Mouse (Mus musculus): ENCODE results near the gene Ampd1.

The Ampd1 gene

DNA sequence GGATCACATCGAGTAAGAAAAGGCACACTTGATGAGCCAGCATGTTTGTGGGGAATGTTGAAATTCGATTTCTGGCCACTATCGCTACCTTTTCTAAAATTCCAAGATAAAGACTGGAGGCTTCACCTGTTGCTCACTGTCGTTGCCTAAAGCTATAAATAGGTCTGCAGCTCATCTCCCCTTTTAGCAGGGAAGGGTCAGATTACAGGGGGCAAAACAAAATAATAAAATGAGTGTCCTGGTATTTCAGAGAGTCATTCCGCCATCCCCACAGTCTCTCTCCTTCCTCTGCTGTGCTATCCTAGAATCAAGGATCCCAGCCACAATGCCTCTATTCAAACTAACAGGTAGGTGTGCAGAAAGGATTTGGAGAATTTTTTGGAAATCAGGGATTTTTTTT, at the start of gene Ampd1:
Ampd1 (plus strand) TSS at position 244 of the 400 bp plus-strand sequence.
- no peak for DNase-seq (ENCODE audit: low spot score in 2 of 2)

DNA sequence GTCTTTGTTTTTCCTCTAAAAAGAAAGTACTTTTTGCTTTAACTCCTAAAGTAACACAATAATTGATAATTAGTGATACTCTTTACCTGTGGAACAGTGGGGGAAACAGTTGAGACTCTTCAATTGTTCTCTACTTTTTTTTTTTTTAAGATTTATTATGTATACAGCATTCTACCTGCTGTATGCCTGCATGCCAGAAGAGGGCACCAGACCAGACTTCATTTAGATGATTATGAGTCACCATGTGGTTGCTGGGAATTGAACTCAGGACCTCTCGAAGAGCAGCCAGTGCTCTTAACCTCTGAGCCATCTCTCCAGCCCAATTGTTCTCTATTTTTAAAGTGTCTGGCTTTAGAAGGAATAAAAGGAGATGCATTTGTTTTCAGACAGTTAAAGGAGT, 47.6 kb upstream of the Ampd1 start:
- no peak for DNase-seq (ENCODE audit: low spot score in 2 of 2)

DNA sequence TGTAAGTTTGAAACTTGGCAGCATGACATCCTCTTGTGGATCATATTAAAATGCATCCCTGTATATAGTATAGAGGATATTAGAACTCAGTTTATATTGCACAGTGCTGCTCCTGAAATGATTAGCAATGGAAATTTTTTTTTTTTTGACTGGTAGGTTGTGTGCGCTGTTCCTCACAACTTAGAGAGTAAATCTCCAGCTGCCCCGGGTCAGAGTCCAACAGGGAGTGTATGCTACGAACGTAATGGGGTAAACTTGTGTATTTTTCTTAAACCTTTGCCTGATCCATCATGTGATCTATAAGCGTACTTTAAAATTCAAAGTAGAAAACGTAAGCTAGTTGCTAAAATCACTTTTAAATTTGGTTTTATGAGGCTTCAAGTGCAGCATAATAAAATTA, 33.5 kb upstream of the Ampd1 start:
- no peak for DNase-seq (ENCODE audit: low spot score in 2 of 2)

DNA sequence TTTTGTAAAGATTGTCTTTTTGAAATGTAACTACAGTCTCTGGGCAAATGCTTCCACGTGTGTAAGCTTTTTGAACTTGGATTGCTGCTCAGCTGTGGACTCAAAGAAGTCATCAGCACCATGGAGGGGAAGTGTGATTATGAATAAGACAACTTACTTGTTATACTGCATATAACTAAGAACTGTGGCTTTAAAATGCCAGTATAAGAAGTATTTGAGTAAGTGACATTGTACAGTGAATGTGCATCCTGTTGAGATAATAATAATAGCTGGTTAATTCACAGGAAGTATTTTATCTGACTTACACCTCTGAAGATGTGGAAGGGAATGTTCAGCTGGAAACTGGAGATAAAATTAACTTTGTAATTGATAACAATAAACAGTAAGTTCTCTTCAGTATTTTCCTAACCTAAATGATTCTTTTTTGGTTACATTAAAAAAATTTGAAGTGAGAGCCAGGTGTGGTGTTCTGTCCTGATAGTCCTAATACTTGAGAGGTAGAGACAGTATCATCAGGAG, 32.9 kb upstream of the Ampd1 start:
- no peak for DNase-seq (ENCODE audit: low spot score in 2 of 2)

DNA sequence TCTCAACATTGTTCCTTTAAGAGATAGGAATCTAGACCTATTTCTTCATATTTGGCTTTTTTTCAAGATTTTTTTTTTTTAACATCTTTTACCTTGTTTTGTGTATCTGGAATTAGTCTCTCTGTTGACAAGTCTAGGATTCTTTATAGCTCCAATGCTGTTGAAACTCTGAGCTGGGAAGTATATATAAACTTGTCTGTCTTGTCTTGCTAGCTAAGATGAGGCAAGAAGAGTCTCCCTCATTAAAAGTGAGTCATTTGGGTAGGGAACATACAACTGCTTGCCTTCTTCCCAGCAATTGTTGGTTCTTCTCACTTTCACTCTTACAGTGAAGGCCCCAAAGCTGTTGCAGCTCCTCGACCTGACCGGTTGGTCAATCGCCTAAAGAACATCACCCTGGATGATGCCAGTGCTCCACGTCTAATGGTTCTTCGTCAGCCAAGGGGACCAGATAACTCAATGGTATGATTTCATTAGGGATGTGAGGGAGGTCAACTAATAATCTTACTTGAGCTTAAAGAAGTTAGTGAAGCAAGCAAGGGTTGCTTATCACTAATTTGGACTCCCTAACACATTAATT, 17.7 kb upstream of the Ampd1 start:
- no peak for DNase-seq (ENCODE audit: low spot score in 2 of 2)

DNA sequence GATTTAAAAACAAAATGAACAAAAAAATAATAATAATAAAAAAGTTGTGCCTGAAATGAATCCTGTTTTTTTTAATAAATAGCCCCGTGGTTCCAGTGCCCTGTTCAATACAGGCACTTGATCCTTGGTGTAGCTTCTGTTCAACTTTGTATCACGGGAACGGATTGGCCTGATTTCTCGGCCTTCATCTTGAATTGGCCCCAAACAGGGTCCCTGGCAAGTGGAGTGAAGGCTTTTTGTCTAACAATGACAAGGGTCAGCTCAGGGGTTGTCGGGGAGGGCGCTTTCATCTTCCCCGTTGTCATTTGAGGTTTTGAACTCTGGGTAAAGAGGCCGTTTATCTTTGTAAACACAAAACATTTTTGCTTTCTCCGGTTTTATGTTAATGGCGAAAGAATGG, 16.1 kb upstream of the Ampd1 start:
- no peak for DNase-seq (ENCODE audit: low spot score in 2 of 2)

DNA sequence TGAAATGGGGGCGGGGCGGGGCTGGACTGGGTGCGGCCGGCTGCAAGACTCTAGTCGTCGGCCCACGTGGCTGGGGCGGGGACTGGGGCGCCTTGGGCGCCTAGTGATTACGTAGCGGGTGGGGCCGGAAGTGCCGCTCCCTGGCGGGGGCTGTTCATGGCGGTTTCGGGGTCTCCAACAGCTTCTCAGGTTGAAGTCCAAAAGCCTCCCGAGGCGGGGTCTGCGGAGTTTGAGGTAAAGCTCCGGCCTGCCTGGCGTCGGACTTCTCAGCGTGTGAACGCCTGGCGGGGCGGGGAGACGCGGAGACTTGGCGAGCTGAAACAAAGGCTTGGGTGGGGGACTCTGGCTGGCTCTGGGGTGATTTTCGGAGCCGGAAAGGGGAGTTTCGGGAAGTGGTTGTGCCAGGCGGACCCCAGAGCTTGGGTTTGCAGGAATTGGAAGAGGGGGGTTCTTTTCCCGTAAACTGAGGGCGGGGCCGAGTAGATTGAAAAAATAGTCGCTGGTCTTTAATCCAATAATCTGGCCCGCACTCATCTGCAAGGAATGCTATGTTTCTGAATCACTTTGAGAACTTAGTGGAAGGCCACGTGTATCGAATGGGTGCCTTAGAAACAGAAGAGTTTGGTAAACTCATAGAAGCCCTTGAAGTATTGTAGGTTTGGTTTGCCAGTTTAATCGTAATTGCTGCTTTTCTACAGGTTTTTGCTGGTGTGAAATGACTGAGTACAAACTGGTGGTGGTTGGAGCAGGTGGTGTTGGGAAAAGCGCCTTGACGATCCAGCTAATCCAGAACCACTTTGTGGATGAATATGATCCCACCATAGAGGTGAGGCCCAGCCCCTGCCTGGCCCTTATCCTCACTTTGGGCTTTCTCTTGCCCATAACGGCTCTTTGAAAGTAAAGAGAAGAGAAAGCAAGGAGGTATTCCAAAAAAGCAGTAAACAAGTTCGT, 15.3 kb upstream of the Ampd1 start, which contains the start of gene Nras:
Nras (plus strand) TSS at position 79 of the 951 bp plus-strand sequence.
- peak; percentile 91 to 93 for DNase-seq (ENCODE audit: low spot score in 2 of 2)

DNA sequence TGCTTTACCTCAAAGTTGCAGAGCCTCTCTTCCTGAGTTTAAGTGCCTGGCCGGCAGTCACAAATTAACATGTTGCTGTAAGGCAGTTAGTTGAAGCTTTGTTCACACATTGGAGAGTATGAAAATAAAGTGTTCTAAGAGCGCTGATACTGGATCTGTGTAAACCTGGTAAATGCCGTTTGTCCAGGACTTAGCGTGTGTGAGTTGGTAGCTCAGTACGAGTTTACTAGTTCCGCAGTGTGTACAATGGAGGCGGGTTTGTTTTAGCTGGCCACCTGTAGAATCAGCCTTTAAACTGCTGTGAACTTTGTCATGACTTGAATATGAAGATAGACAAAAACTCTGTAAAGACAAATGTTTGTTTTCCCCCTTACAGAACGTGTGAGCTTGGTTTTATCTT, 6.9 kb upstream of the Ampd1 start:
- no peak for DNase-seq (ENCODE audit: low spot score in 2 of 2)

DNA sequence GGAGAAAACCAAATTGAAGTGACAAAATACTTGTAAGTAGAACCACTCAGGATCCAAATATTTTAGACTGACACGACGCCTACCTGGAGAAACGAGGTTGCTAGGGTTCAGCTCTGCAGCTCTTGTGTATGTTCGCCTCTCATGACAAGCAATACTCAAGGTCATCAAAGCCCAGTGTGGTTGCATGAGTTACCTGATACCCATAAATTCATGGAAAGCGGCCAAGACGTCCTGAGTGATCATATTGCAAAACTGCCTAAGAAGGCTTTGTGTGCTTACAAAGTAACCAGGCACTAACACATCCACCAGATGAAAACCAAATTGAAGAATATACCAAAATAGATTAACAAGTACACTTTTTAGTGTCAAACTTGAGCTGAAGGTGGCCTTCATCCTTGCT, 4.8 kb upstream of the Ampd1 start:
- no peak for DNase-seq (ENCODE audit: low spot score in 2 of 2)

DNA sequence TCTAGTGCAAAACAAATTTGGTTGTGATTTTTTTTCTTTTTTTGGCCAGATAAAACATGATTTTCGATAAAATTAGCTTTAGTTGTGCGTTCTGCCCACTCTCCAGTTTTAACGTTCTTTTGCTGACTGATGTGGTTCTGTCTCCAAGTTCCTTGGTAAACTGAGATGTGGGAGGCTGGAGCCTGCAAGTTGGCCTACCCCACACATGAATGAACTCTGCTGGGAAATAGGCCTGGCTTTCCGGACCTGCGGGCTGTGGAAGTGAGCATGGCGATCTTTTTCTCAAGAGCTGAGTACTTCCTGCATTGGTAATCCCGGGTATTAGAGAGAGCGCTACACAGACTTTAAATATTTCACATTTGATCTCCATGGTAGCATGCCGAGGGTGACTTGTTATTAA, 2.1 kb downstream of the Ampd1 start:
- DNase-seq (ENCODE audit: low spot score in 2 of 2) = no peak

DNA sequence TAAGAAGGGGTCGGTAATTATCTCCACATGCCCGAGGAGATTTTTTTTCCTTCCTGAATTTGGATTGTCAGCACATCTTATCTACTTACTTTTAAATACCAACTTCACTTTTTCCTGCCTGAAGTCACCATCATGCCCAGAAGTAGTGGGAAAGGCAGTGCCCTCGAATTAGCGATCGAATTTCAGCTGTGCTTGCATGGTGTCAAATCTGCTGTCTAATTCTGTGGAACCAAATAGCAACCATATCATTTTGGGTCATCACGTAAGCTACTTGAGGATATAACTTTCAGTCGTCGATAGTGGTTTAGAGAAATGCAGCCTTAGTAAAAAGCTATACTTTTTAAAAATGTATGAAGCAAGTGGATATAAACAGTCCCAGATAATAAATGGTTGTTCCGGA, 2.7 kb downstream of the Ampd1 start:
- no peak for DNase-seq (ENCODE audit: low spot score in 2 of 2)

DNA sequence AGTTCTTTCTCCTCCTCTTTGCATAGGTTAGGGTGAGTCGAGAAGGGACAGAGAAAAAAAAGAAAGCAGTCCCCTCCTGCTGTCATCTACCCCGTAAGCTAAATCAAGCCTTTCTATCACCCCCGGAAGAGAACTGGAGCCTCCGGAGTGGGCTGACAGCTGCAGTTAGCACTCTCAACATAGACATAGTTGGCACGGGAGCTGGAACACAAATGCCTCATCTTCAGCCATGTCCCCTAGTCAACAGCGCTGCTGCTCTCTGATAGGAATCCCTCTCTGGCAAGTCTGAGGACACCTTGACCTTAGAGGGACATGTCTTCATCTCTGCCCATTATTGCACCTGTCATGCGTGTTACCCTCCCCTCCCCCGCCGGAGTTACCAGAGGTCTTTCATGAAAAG, 5.5 kb downstream of the Ampd1 start:
- DNase-seq (ENCODE audit: low spot score in 2 of 2) = no peak

DNA sequence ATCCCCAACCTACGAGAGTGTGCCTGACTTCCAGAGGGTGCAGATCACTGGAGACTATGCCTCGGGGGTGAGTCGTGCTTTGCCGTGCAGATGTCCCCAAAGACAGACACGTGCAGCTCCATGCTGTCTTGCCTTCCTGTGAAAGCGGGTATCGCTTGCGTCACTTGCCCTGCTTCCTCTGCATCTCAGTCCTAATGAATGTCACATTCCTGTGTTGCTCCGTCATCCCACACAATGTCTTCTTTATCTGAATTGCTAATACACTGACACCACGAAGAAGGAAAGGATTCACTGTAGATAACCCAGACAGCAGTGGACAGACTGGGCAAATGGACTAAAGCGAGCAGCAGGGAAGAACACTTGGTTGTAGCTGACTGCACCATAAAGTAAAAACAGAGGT, 7.2 kb downstream of the Ampd1 start:
- DNase-seq (ENCODE audit: low spot score in 2 of 2) = no peak

DNA sequence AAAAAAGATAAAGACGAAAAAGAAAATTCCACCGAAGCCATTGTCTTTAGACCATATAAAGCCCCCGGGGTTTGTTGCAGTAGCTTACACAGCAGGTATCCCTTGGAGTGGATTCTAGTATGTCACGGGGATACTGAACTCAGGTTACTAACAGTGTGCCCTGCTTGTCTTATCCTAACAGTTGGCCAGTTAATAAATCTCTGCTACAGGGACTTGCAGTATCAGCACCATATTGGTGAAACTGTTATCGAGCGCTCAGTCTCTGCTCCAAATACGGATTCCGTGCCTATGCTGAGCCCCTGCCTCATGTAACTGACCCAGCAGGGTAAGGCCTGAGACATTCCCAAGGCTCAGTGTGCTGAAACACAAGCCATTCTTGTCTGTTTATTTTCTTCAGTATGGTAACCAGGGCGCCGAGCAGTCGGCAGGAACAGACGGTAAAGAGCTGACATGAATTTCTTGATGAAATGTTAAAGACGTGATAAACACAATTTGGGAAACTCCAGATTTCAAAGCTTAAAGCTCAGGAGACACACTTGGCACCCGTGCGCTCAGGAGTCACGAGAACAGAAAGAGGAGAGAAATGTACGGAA, 8.1 kb downstream of the Ampd1 start:
- no peak for DNase-seq (ENCODE audit: low spot score in 2 of 2)

DNA sequence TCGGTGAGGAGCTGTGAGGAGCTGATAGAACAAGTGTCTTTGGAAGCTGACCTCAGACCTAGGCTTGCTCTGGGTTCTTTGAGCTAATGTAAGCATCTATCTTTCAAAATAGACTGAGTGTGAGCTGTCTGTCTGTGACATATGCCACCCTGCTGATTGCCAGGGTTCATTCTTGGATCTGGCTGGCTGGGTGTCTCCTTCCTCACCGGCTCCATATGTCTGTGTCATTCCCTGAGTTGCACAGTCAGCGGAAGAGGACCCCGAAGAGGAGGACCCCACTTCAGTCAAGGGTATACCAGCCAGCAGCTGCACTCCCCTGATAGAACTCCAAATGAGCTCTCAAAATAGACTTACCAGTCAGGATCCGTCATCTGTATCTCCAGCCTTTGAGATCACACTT, 8.9 kb downstream of the Ampd1 start:
- DNase-seq (ENCODE audit: low spot score in 2 of 2) = no peak

DNA sequence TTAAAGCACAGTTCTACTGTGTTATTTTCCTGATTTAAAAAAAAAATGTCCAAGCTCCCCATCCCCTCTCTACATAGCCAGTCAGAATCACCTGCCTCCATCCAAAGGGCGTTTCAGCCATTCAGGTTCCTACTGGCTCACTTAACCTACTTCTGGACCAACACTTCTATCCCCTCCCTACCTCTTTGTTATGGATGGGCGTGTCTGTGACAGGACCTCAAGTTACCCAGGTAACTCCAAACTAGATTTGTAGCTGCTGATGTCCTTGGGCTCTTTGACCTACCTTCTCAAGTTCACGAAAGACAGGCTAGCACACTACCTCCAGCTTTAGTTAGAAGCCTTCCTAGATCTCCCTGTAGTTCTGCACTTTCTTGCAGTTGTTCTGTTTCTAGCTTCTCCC, 12.2 kb downstream of the Ampd1 start:
- DNase-seq (ENCODE audit: low spot score in 2 of 2) = no peak

DNA sequence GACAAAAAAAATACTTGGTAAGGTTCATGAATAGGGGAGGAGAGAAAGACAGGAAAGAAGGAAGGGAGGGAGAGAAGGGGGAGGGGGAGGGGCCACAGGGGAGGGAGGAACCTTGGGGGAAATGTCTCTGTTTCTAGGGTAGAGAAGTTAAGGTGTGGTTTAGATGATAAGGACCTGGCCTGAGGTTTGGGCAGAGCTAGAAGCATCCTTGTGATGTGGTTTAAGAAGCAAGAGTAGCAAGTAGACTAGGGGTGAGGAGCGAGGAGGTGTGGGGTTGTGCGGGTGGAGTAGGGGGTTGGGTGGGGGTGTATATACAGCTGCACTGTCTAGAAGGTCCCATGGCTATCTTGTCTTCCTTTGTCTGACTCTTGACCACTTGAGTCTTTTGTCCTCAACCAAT, 17.9 kb downstream of the Ampd1 start:
- peak; percentile 26 to 39 for DNase-seq (ENCODE audit: low spot score in 2 of 2)

DNA sequence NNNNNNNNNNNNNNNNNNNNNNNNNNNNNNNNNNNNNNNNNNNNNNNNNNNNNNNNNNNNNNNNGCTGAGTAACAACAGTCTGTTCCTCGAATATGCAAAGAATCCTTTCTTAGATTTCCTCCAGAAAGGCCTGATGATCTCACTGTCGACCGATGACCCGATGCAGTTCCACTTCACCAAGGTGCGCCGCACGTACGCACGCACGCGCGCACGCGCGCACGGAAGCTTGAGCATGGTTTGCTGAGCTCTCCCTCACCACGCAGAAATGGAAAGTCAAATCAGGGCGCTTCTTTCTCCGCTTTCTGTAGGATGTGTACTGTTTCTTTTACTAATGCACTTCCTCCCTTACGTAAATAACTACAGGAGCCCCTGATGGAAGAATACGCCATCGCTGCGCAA, 24.8 kb downstream of the Ampd1 start:
- DNase-seq (ENCODE audit: low spot score in 2 of 2) = no peak

DNA sequence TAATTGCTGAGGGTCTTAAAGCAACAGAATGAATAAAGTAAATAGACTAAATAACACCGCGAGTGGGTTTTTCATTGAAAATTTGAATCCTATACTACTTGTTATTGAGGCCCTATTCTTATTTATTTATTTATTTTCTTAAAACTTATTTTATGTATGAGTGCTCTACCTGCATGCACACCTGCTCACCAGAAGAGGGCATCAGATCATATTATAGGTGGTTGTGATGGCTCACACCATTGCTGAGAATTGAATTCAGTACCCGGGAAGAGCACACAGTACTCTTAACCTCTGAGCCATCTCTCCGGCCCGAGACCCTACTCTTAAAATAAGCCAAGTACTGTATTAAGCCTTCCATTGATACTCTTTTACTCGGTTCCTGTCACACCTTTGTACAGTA, 25.9 kb downstream of the Ampd1 start:
- DNase-seq (ENCODE audit: low spot score in 2 of 2) = peak in 1 of 2 experiments; percentile 14

DNA sequence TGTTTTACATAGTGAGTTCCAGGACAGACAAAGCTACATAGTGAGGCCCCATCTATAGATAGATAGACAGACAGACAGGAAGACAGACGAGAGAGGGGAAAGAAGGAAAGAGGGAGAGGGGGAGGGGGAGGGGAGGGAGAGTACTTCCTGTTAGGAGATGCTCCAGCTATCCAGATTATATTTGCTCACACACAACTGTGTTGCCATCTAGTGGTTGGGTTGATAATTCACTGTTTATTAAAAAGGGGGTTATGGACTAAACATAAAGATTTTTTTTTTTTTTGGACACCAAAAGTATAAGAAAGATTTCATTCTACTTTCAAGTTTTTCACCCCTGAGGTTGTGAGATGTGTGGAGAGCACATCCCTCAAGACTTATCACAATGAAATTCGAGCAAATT, 26.9 kb downstream of the Ampd1 start:
- no peak for DNase-seq (ENCODE audit: low spot score in 2 of 2)

DNA sequence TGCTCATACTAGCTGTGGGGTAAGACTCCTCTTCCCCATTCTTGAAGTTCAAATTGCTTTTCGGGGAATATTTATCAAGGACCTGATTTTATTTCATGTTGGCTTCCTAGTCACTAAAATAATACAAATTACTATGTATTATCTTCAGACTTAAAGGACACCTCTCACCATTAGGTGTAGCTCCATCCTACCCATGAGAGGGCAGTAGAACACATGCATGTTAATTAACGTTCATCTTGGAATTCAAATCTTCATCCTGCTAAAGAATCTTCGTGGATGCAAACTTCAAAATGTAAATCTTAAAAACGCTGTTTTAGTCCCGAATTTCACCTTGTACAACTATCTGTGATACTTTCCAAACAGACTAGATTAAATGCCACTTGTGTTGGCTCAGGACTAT, 27.4 kb downstream of the Ampd1 start:
- DNase-seq (ENCODE audit: low spot score in 2 of 2) = no peak

DNA sequence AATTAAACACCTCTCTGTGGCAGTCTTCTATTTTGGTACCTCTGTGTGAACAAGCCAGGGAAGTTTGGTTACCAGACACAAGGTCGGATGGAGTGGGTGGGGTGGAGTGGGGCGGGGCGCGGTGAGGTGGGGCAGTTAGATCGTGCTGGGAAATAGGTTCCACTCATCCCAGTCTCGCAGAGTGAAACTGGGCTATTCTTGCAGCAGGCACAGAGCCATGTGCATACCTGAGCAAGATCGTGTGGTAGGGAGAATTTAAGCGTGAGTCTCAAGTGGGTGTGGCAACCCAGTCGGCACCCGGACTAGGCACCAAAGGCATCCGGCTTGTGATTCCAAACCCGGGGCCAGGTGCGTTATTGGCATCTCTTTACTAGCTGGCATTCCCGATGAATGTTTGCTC, 28.1 kb downstream of the Ampd1 start:
- DNase-seq (ENCODE audit: low spot score in 2 of 2) = peak in 1 of 2 experiments; percentile 10
